Mouse (Mus musculus): Measurements from ENCODE around the gene Col8a2. TPM values are rescaled to one million over a fixed set of nuclear protein-coding genes. Genes with fewer than 3 reads are reported as not detected.

Gene Col8a2
- 5.3 and 6.7 TPM in 2 replicates for polyA plus RNA-seq (2014; fragmentation: Nextera tagmentation; extraction: Ambion mirVana)

GRCm38 (mm10) chr4:126286492-126286891 is at the start of gene Col8a2:
TSS of gene Col8a2 (plus strand) at chr4:126286793.
- ATAC-seq (replicated peaks; ENCODE audit: low FRiP score, low TSS enrichment, low read depth) (peak; percentile 56), DNase-seq (ENCODE audit: low spot score) (peak; percentile 62)
- peak within 1 kb of the TSS; percentile 27; the same call in 1 of the 2 replicates for H3K9ac ChIP-seq (ENCODE audit: low read length)
- no peaks in the 10 kb centered on the region for H3K36me3 ChIP-seq (ENCODE audit: control insufficient read depth, insufficient read depth, low read length)
- peaks cover 36% of the 10 kb centered on the region for H3K27me3 ChIP-seq (replicated peaks; ENCODE audit: control insufficient read depth, insufficient read depth, low read length)
- WGBS: 2% methylated on average over 36 of the region's 42 CpGs
- H3K9me3 ChIP-seq (ENCODE audit: control insufficient read depth, low read length): no peaks in the 10 kb centered on the region
- H3K4me3 ChIP-seq (ENCODE audit: low read depth, low read length): peak within 1 kb of the TSS; percentile 41
- H3K4me2 ChIP-seq (ENCODE audit: low read length): peak within 1 kb of the TSS; percentile 57
- no peak within 1 kb of the TSS for H3K27ac ChIP-seq (ENCODE audit: low read depth)
- H3K4me1 ChIP-seq (replicated peaks; ENCODE audit: control insufficient read depth, insufficient read depth, low read length): 0 out of 2 replicates have a peak, but pooled peaks cover 5% of the 10 kb centered on the region

DNA sequence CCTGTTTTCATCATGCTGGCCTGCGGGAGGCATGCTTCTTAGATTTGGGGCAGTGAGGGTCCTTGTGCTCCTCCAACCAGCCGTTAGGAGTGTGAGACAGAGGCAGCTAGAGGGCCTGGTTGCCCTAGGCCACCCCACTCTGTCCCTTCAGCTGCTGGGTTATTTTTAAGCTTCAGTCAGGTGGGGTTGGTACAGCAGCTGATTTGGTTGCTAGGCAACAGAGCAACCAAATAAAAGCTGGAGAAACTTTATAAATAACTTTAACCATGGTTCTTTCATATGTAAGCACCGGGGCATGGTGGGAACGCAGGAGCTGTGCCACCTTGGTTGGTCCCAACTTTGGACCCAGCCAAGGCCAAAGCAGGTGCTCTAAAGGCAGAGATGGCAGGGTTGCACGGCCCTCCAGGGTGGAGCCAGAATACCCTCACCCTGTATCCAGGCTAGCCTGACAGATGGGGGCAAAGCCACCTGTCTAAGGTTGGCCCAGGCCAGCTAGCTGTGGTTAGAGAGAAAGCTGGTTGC is 48.8 kb upstream of the Col8a2 start:
- no peaks in the 10 kb centered on the region for H3K27me3 ChIP-seq (replicated peaks; ENCODE audit: control insufficient read depth, insufficient read depth, low read length)
- 72% methylated on average over 5 of the region's 5 CpGs for WGBS
- no peak for ATAC-seq (replicated peaks; ENCODE audit: low FRiP score, low TSS enrichment, low read depth)
- no peaks in the 10 kb centered on the region for H3K9me3 ChIP-seq (ENCODE audit: control insufficient read depth, low read length)
- no peak overlapping the region for H3K27ac ChIP-seq (ENCODE audit: low read depth)
- H3K9ac ChIP-seq (ENCODE audit: low read length): no peak overlapping the region
- no peak overlapping the region for H3K4me3 ChIP-seq (ENCODE audit: low read depth, low read length)
- no peaks in the 10 kb centered on the region for H3K4me1 ChIP-seq (replicated peaks; ENCODE audit: control insufficient read depth, insufficient read depth, low read length)
- no peak for DNase-seq (ENCODE audit: low spot score)
- no peak overlapping the region for H3K4me2 ChIP-seq (ENCODE audit: low read length)
- peaks cover 95% of the 10 kb centered on the region for H3K36me3 ChIP-seq (ENCODE audit: control insufficient read depth, insufficient read depth, low read length)

GRCm38 (mm10) chr4:126239862-126240475 is 46.6 kb upstream of the Col8a2 start:
- Histone ChIP-seq H3K4me3 (ENCODE audit: low read depth, low read length) (no peak overlapping the region), H3K4me2 (ENCODE audit: low read length) (no peak overlapping the region), H3K4me1 (replicated peaks; ENCODE audit: control insufficient read depth, insufficient read depth, low read length) (no peaks in the 10 kb centered on the region), H3K27me3 (replicated peaks; ENCODE audit: control insufficient read depth, insufficient read depth, low read length) (no peaks in the 10 kb centered on the region), H3K36me3 (ENCODE audit: control insufficient read depth, insufficient read depth, low read length) (peaks cover 75% of the 10 kb centered on the region), H3K9ac (ENCODE audit: low read length) (no peak overlapping the region), H3K27ac (ENCODE audit: low read depth) (no peak overlapping the region), H3K9me3 (ENCODE audit: control insufficient read depth, low read length) (no peaks in the 10 kb centered on the region)
- DNase-seq (ENCODE audit: low spot score): no peak
- ATAC-seq (replicated peaks; ENCODE audit: low FRiP score, low TSS enrichment, low read depth): no peak
- WGBS: 86% methylated on average over 13 of the region's 13 CpGs

DNA sequence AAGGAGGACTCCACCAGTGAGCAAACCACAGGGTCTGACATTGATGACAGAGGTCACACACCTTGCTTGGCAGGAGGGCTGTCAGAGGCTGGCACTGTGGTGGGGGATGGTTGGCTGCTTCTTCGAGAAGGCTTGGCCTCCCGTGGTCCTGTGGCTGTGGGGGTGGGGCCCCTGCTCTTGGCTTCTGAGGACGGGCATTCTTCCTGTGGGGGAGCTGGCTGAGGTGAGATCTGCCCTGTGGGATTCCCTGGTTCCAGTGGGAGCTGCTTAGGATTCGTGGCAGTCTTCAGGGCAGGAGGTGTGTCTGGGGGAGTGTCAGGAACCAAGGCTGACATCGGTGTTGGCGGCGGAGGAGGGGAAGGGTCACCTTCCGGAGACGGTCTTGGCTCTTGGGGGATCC is 44.6 kb upstream of the Col8a2 start:
- H3K27ac ChIP-seq (ENCODE audit: low read depth): no peak overlapping the region
- H3K9ac ChIP-seq (ENCODE audit: low read length): no peak overlapping the region
- WGBS: 52% methylated on average over 9 of the region's 9 CpGs
- no peak overlapping the region for H3K4me2 ChIP-seq (ENCODE audit: low read length)
- H3K4me1 ChIP-seq (replicated peaks; ENCODE audit: control insufficient read depth, insufficient read depth, low read length): no peaks in the 10 kb centered on the region
- no peak for ATAC-seq (replicated peaks; ENCODE audit: low FRiP score, low TSS enrichment, low read depth)
- H3K4me3 ChIP-seq (ENCODE audit: low read depth, low read length): no peak overlapping the region
- no peaks in the 10 kb centered on the region for H3K9me3 ChIP-seq (ENCODE audit: control insufficient read depth, low read length)
- DNase-seq (ENCODE audit: low spot score): no peak
- H3K36me3 ChIP-seq (ENCODE audit: control insufficient read depth, insufficient read depth, low read length): peaks cover 65% of the 10 kb centered on the region
- H3K27me3 ChIP-seq (replicated peaks; ENCODE audit: control insufficient read depth, insufficient read depth, low read length): no peaks in the 10 kb centered on the region

GRCm38 (mm10) chr4:126242510-126242909 is 44.1 kb upstream of the Col8a2 start:
- no peak overlapping the region for H3K4me3 ChIP-seq (ENCODE audit: low read depth, low read length)
- WGBS: 91% methylated on average over 6 of the region's 6 CpGs
- no peaks in the 10 kb centered on the region for H3K9me3 ChIP-seq (ENCODE audit: control insufficient read depth, low read length)
- H3K9ac ChIP-seq (ENCODE audit: low read length): no peak overlapping the region
- H3K27me3 ChIP-seq (replicated peaks; ENCODE audit: control insufficient read depth, insufficient read depth, low read length): no peaks in the 10 kb centered on the region
- H3K27ac ChIP-seq (ENCODE audit: low read depth): no peak overlapping the region
- no peak overlapping the region for H3K4me2 ChIP-seq (ENCODE audit: low read length)
- H3K4me1 ChIP-seq (replicated peaks; ENCODE audit: control insufficient read depth, insufficient read depth, low read length): no peaks in the 10 kb centered on the region
- no peak for DNase-seq (ENCODE audit: low spot score)
- no peak for ATAC-seq (replicated peaks; ENCODE audit: low FRiP score, low TSS enrichment, low read depth)
- H3K36me3 ChIP-seq (ENCODE audit: control insufficient read depth, insufficient read depth, low read length): peaks cover 59% of the 10 kb centered on the region

DNA sequence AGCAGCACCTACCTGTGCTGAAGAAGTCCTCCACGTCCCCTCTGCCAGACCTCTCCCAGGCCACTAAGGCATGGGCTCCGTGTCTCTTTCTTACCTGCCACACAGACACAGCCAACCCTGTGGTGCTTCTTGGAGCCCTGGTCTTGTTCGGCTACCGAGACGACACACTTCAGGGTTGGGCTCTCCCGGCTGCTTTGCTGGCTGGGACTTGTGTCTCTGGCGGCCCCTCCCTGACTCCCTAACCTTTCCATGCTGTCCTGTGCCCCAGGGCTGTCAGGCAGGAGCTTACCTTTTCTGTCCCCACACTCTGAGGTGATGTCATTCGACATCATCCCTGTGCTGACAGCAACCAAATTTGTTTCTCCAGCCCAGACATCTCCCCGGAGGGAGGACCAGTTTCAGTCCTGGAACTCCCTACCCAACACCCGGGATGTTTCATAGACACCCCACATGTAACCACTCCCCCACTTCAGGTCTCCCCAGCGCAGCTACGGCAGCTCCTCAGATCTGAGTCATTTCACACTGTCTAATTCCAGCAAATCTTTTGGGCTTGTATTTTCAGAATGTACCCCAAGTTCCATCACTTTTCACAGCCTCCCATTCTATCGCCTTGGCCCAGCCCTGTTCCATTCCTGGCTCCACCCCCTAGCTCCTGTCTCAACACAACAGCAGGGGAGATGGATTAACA is 40.2 kb upstream of the Col8a2 start:
- H3K9me3 ChIP-seq (ENCODE audit: control insufficient read depth, low read length): no peaks in the 10 kb centered on the region
- WGBS: 85% methylated on average over 13 of the region's 13 CpGs
- ATAC-seq (replicated peaks; ENCODE audit: low FRiP score, low TSS enrichment, low read depth) (no peak), DNase-seq (ENCODE audit: low spot score) (no peak)
- H3K27me3 ChIP-seq (replicated peaks; ENCODE audit: control insufficient read depth, insufficient read depth, low read length): no peaks in the 10 kb centered on the region
- H3K27ac ChIP-seq (ENCODE audit: low read depth): no peak overlapping the region
- H3K4me3 ChIP-seq (ENCODE audit: low read depth, low read length): no peak overlapping the region
- no peak overlapping the region for H3K9ac ChIP-seq (ENCODE audit: low read length)
- H3K4me2 ChIP-seq (ENCODE audit: low read length): no peak overlapping the region
- H3K36me3 ChIP-seq (ENCODE audit: control insufficient read depth, insufficient read depth, low read length): peaks cover 26% of the 10 kb centered on the region
- peaks cover 11% of the 10 kb centered on the region for H3K4me1 ChIP-seq (replicated peaks; ENCODE audit: control insufficient read depth, insufficient read depth, low read length)

GRCm38 (mm10) chr4:126248261-126248868 is 38.2 kb upstream of the Col8a2 start:
- ATAC-seq (replicated peaks; ENCODE audit: low FRiP score, low TSS enrichment, low read depth): no peak
- Histone ChIP-seq H3K4me1 (replicated peaks; ENCODE audit: control insufficient read depth, insufficient read depth, low read length) (peaks cover 28% of the 10 kb centered on the region), H3K4me3 (ENCODE audit: low read depth, low read length) (no peak overlapping the region), H3K27ac (ENCODE audit: low read depth) (no peak overlapping the region), H3K9me3 (ENCODE audit: control insufficient read depth, low read length) (no peaks in the 10 kb centered on the region), H3K9ac (ENCODE audit: low read length) (no peak overlapping the region), H3K27me3 (replicated peaks; ENCODE audit: control insufficient read depth, insufficient read depth, low read length) (no peaks in the 10 kb centered on the region), H3K36me3 (ENCODE audit: control insufficient read depth, insufficient read depth, low read length) (peaks cover 9% of the 10 kb centered on the region), H3K4me2 (ENCODE audit: low read length) (no peak overlapping the region)
- WGBS: 41% methylated on average over 11 of the region's 11 CpGs
- DNase-seq (ENCODE audit: low spot score): no peak

DNA sequence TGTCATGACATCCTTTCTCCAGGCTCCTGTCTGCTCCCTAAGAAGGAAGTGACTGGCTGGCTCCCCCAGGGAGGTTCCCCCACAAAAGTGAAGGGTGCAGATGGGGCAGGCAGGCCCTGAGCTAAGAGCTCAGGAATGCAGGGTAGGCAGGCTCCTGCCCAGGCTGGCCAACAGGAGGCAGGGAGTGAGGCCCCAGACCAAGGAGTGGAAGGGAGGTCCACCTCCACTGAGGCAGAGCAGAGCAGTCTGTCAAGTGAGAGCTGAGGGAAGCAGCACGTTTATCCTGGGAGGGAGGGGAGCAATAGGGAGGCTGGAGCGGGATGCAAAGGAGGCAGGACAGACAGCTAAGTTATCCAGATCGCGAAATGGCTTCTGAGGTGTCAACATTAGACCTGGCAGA is 35.9 kb upstream of the Col8a2 start:
- Histone ChIP-seq H3K4me3 (ENCODE audit: low read depth, low read length) (no peak overlapping the region), H3K27ac (ENCODE audit: low read depth) (no peak overlapping the region), H3K9ac (ENCODE audit: low read length) (no peak overlapping the region), H3K9me3 (ENCODE audit: control insufficient read depth, low read length) (no peaks in the 10 kb centered on the region), H3K4me2 (ENCODE audit: low read length) (no peak overlapping the region), H3K4me1 (replicated peaks; ENCODE audit: control insufficient read depth, insufficient read depth, low read length) (peaks cover 42% of the 10 kb centered on the region), H3K36me3 (ENCODE audit: control insufficient read depth, insufficient read depth, low read length) (peaks cover 7% of the 10 kb centered on the region), H3K27me3 (replicated peaks; ENCODE audit: control insufficient read depth, insufficient read depth, low read length) (no peaks in the 10 kb centered on the region)
- DNase-seq (ENCODE audit: low spot score): no peak
- WGBS: 25% methylated on average over 4 of the region's 4 CpGs
- no peak for ATAC-seq (replicated peaks; ENCODE audit: low FRiP score, low TSS enrichment, low read depth)

Data from intestine, embryonic 14.5 days (tissue).